Mouse (Mus musculus): ENCODE measurements around the gene Dbndd1. TPM values are rescaled to one million over a fixed set of nuclear protein-coding genes. Genes with fewer than 3 reads are reported as not detected.

The Dbndd1 gene
- polyA plus RNA-seq (2017; shearing (Covaris generic)), result 0.35 TPM

GRCm38 (mm10) chr8:123514781-123515539, at the start of gene Dbndd1:
TSS of gene Dbndd1 (minus strand) at chr8:123515463.

GRCm38 (mm10) chr8:123518667-123519066, 3.4 kb upstream of the Dbndd1 start, which contains the start of gene Gas8:
TSS of gene Gas8 (plus strand) at chr8:123518834.

GRCm38 (mm10) chr8:123477737-123478258, 37.5 kb downstream of the Dbndd1 start, which contains the start of gene Afg3l1:
TSS of gene Afg3l1 (plus strand) at chr8:123477903.

Other genes starting within 250 kb of the Dbndd1 start
- 13.9 TPM for gene Fanca, start 196.9 kb downstream of the Dbndd1 start, polyA plus RNA-seq (2017; shearing (Covaris generic))
- gene Spire2, start 182.8 kb downstream of the Dbndd1 start, polyA plus RNA-seq (2017; shearing (Covaris generic)), result not detected
- gene Tcf25, start 141.7 kb downstream of the Dbndd1 start, polyA plus RNA-seq (2017; shearing (Covaris generic)), result 350 TPM
- not detected for gene Mc1r, start 108.4 kb downstream of the Dbndd1 start, polyA plus RNA-seq (2017; shearing (Covaris generic))
- gene Tubb3, start 104.0 kb downstream of the Dbndd1 start, polyA plus RNA-seq (2017; shearing (Covaris generic)), result not detected
- gene Def8, start 91.9 kb downstream of the Dbndd1 start, polyA plus RNA-seq (2017; shearing (Covaris generic)), result 17.4 TPM
- 82.0 TPM for gene Afg3l1, start 37.6 kb downstream of the Dbndd1 start, polyA plus RNA-seq (2017; shearing (Covaris generic))
- gene Gas8, start 3.4 kb upstream of the Dbndd1 start, polyA plus RNA-seq (2017; shearing (Covaris generic)), result 10.0 TPM
- not detected for gene Rhou, start 138.5 kb upstream of the Dbndd1 start, polyA plus RNA-seq (2017; shearing (Covaris generic))

Measured in inflammation-experienced regulatory T-cells, adult 16 weeks (primary cell).